8 mouse cellular contexts compared by ENCODE assay signal in genomic region chr4:109156481-109157261, GRCm38 (mm10). TPM values are rescaled to one million over a fixed set of nuclear protein-coding genes. Genes with fewer than 3 reads are reported as not detected.
DNase-seq lines count a peak whose midpoint lies in the region; ATAC-seq and TF ChIP-seq lines count a peak whose summit lies in the region.

No protein-coding gene starts in this region.

- 0 out of 2 replicates have a peak, but pooled peaks cover 2% of the 10 kb centered on the region for H3K4me1 ChIP-seq in neural tube, embryonic 11.5 days (ENCODE audit: control insufficient read depth, insufficient read depth, low read length)
- no peaks in the 10 kb centered on the region for H3K4me1 ChIP-seq in embryonic facial prominence, embryonic 14.5 days (ENCODE audit: control insufficient read depth, insufficient read depth, low read length)
- H3K4me1 ChIP-seq in heart, postnatal 0 days (ENCODE audit: control insufficient read depth, insufficient read depth) = 0 out of 2 replicates have a peak, but pooled peaks cover 8% of the 10 kb centered on the region
- H3K4me1 ChIP-seq in small intestine, adult 2 months (ENCODE audit: control insufficient read depth, insufficient read depth, insufficient read length, low read length) = no peaks in the 10 kb centered on the region

- H3K9me3 ChIP-seq in neural tube, embryonic 11.5 days (ENCODE audit: control insufficient read depth, low read length) = no peaks in the 10 kb centered on the region
- no peaks in the 10 kb centered on the region for H3K9me3 ChIP-seq in embryonic facial prominence, embryonic 14.5 days (ENCODE audit: control insufficient read depth, low read length)
- no peaks in the 10 kb centered on the region for H3K9me3 ChIP-seq in heart, postnatal 0 days (replicated peaks; ENCODE audit: control insufficient read depth, low read length)

- WGBS in neural tube, embryonic 11.5 days = 48% methylated on average over 24 of the region's 24 CpGs
- 25% methylated on average over 24 of the region's 24 CpGs for WGBS in embryonic facial prominence, embryonic 14.5 days
- WGBS in heart, postnatal 0 days = 23% methylated on average over 24 of the region's 24 CpGs
- 54% methylated on average over 24 of the region's 24 CpGs for WGBS in small intestine, adult 2 months

- TF ChIP-seq POLR2A in small intestine, adult 2 months (IDR thresholded peaks at IDR 0.05; ENCODE audit: low read depth, low read length) = no peak

- H3K4me3 ChIP-seq in neural tube, embryonic 11.5 days (ENCODE audit: low read depth, low read length) = no peak overlapping the region
- H3K4me3 ChIP-seq in embryonic facial prominence, embryonic 14.5 days (ENCODE audit: low read depth, low read length) = peak overlapping the region; percentile 19
- H3K4me3 ChIP-seq in heart, postnatal 0 days (ENCODE audit: low read depth, low read length) = peak overlapping the region; percentile 27
- peak overlapping the region; percentile 57 for H3K4me3 ChIP-seq in layer of hippocampus, adult 2 months
- peak overlapping the region; percentile 5; the same call in 1 of the 2 replicates for H3K4me3 ChIP-seq in small intestine, adult 2 months (ENCODE audit: low read depth, low read length)

- no peak for TF ChIP-seq CTCF in heart, postnatal 0 days (IDR thresholded peaks at IDR 0.05; ENCODE audit: low read depth)
- peak; percentile 14; the same call in 1 of the 2 replicates for TF ChIP-seq CTCF in layer of hippocampus, adult 2 months (conservative IDR thresholded peaks at IDR 0.05)
- no peak for TF ChIP-seq CTCF in small intestine, adult 2 months (IDR thresholded peaks at IDR 0.05; ENCODE audit: extremely low read depth, insufficient read length, insufficient replicate concordance, low read depth, low read length)

- H3K27ac ChIP-seq in neural tube, embryonic 11.5 days (ENCODE audit: low read depth, low read length) = no peak overlapping the region
- H3K27ac ChIP-seq in embryonic facial prominence, embryonic 14.5 days (replicated peaks; ENCODE audit: low read depth, low read length) = no peak overlapping the region; the same call in 1 of the 2 replicates
- H3K27ac ChIP-seq in heart, postnatal 0 days (ENCODE audit: low read depth) = peak overlapping the region; percentile 41
- peak overlapping the region; percentile 81 for H3K27ac ChIP-seq in layer of hippocampus, adult 2 months
- H3K27ac ChIP-seq in small intestine, adult 2 months (ENCODE audit: insufficient read depth, low read depth, low read length) = no peak overlapping the region

- no peaks in the 10 kb centered on the region for H3K36me3 ChIP-seq in neural tube, embryonic 11.5 days (ENCODE audit: control insufficient read depth, insufficient read depth, low read length)
- peaks cover 5% of the 10 kb centered on the region; the same call in 1 of the 2 replicates for H3K36me3 ChIP-seq in embryonic facial prominence, embryonic 14.5 days (ENCODE audit: control insufficient read depth, insufficient read depth, low read length)
- no peaks in the 10 kb centered on the region for H3K36me3 ChIP-seq in heart, postnatal 0 days (replicated peaks; ENCODE audit: control insufficient read depth, insufficient read depth, low read length)
- peaks cover 5% of the 10 kb centered on the region; the same call in 1 of the 2 replicates for H3K36me3 ChIP-seq in small intestine, adult 2 months (ENCODE audit: control insufficient read depth, insufficient read depth, low read length)

- no peak for ATAC-seq in neural tube, embryonic 11.5 days (ENCODE audit: insufficient read depth, low FRiP score, low TSS enrichment)
- ATAC-seq in embryonic facial prominence, embryonic 14.5 days (ENCODE audit: low read depth) = peak; percentile 92
- peak; percentile 30; the same call in 1 of the 2 replicates for ATAC-seq in heart, postnatal 0 days (ENCODE audit: insufficient read depth, low read depth)

- peak; percentile 24 for DNase-seq in neural tube, embryonic 11.5 days (ENCODE audit: low spot score)
- DNase-seq in neural tube, embryonic 10.5 days (ENCODE audit: extremely low spot score, low spot score) = no peak
- peak; percentile 82 for DNase-seq in embryonic facial prominence, embryonic 14.5 days (ENCODE audit: low spot score)
- DNase-seq in heart, postnatal 0 days (ENCODE audit: low spot score) = no peak
- DNase-seq in layer of hippocampus, adult 2 months (ENCODE audit: low spot score in 2 of 2) = peak; percentile 17 to 29
- peak; percentile 64 for DNase-seq in lung, postnatal 10 days
- no peak for DNase-seq in thymus, postnatal 4 days

- TF ChIP-seq EP300 in heart, postnatal 0 days (IDR thresholded peaks at IDR 0.05; ENCODE audit: low read depth) = no peak

- no peaks in the 10 kb centered on the region for H3K27me3 ChIP-seq in neural tube, embryonic 11.5 days (ENCODE audit: control insufficient read depth, insufficient read depth, low read length)
- H3K27me3 ChIP-seq in embryonic facial prominence, embryonic 14.5 days (replicated peaks; ENCODE audit: control insufficient read depth, insufficient read depth, low read length) = no peaks in the 10 kb centered on the region
- no peaks in the 10 kb centered on the region for H3K27me3 ChIP-seq in heart, postnatal 0 days (ENCODE audit: control insufficient read depth, insufficient read depth, low read length)
- no peaks in the 10 kb centered on the region for H3K27me3 ChIP-seq in small intestine, adult 2 months (ENCODE audit: control insufficient read depth, insufficient read depth, low read length)

- no peak overlapping the region for H3K9ac ChIP-seq in neural tube, embryonic 11.5 days (ENCODE audit: low read length)
- peak overlapping the region; percentile 43 for H3K9ac ChIP-seq in embryonic facial prominence, embryonic 14.5 days (ENCODE audit: low read depth, low read length)
- H3K9ac ChIP-seq in heart, postnatal 0 days (replicated peaks; ENCODE audit: low read depth, low read length) = 0 out of 2 replicates have a peak overlapping the region, but pooled peaks have one; percentile 29

- no peak overlapping the region for H3K4me2 ChIP-seq in neural tube, embryonic 11.5 days (ENCODE audit: low read depth)
- peak overlapping the region; percentile 49 for H3K4me2 ChIP-seq in embryonic facial prominence, embryonic 14.5 days (ENCODE audit: low read depth, low read length)
- H3K4me2 ChIP-seq in heart, postnatal 0 days (ENCODE audit: low read depth, low read length) = peak overlapping the region; percentile 70

RNA-seq across cellular contexts. Expression of gene Osbpl9, which starts 45.4 kb away (rescaled TPM):
- 83.1 TPM in 2 replicates for polyA plus RNA-seq in neural tube, embryonic 11.5 days (2014; fragmentation: Nextera tagmentation; extraction: Ambion mirVana)
- 54.7 and 65.2 TPM in 2 replicates for polyA plus RNA-seq in embryonic facial prominence, embryonic 14.5 days (2014; fragmentation: Nextera tagmentation; extraction: Ambion mirVana)
- total RNA-seq in heart, postnatal 0 days (2014; rRNA removed; ENCODE audit: low replicate concordance) = 49.7 and 68.3 TPM in 2 replicates
- polyA plus RNA-seq in heart, postnatal 0 days (2015; fragmentation: Nextera tagmentation; extraction: Ambion mirVana) = 49.0 and 49.2 TPM in 2 replicates
- 10 to 100 TPM; 53.9 to 56.2 TPM for total RNA-seq in layer of hippocampus, adult 2 months (2021)
- polyA plus RNA-seq in small intestine, adult 2 months (2012; rRNA removed) = 24.3 and 29.5 TPM in 2 replicates

Comparison
In these comparisons a context has a peak if more than half of its experiments do, and no peak if none do; other contexts are left out.
1. DNase-seq: peak in neural tube, embryonic 11.5 days (single experiment), embryonic facial prominence, embryonic 14.5 days (single experiment), layer of hippocampus, adult 2 months (2 of 2) and lung, postnatal 10 days (single experiment); none in neural tube, embryonic 10.5 days (single experiment), heart, postnatal 0 days (single experiment) and thymus, postnatal 4 days (single experiment).
2. H3K27ac ChIP-seq: peak in heart, postnatal 0 days (single experiment) and layer of hippocampus, adult 2 months (single experiment); none in neural tube, embryonic 11.5 days (single experiment), embryonic facial prominence, embryonic 14.5 days (single experiment) and small intestine, adult 2 months (single experiment).